ENCODE assay signal across 29 mouse cellular contexts in genomic region chrX:159647564-159647963, GRCm38 (mm10). TPM values are rescaled to one million over a fixed set of nuclear protein-coding genes. Genes with fewer than 3 reads are reported as not detected.
DNase-seq lines count a peak whose midpoint lies in the region; ATAC-seq lines count a peak whose summit lies in the region.
"Had no signal": no experiment of that assay in that cellular context is flagged by ENCODE, and none has a peak within 500 bp of the region (broad histone marks: within the 10 kb centered on the region; RNA-seq: fewer than 3 reads in every experiment).

No protein-coding gene starts in this region.

- H3K4me1 ChIP-seq in forebrain, embryonic 12.5 days, result no peaks in the 10 kb centered on the region
- H3K4me1 ChIP-seq: heart, embryonic 10.5 days; heart, embryonic 15.5 days; limb, embryonic 13.5 days had no signal

- H3K4me3 ChIP-seq in forebrain, embryonic 12.5 days (replicated peaks), result no peak overlapping the region
- H3K4me3 ChIP-seq: gastrocnemius, adult 2 months; heart, embryonic 10.5 days; heart, embryonic 15.5 days; hindbrain, embryonic 12.5 days; limb, embryonic 13.5 days; midbrain, embryonic 10.5 days; midbrain, embryonic 15.5 days had no signal

- ATAC-seq in common myeloid progenitor, adult 5-6 weeks (replicated peaks; ENCODE audit: low read depth, poor library complexity, severe bottlenecking), result peak; percentile 79
- peak; percentile 84 for ATAC-seq in megakaryocyte progenitor cell, adult 5-6 weeks (replicated peaks; ENCODE audit: poor library complexity)
- no peak for ATAC-seq in forebrain, embryonic 12.5 days (ENCODE audit: low FRiP score)
- ATAC-seq: activated CD4-positive, CD25-positive, alpha-beta regulatory T cell, adult 4 months; forebrain, embryonic 16.5 days; intestine, embryonic 16.5 days; midbrain, embryonic 15.5 days had no signal

- no peak overlapping the region for H3K27ac ChIP-seq in forebrain, embryonic 12.5 days
- H3K27ac ChIP-seq: gastrocnemius, adult 2 months; heart, embryonic 10.5 days; heart, embryonic 15.5 days; hindbrain, embryonic 12.5 days; limb, embryonic 13.5 days; liver, embryonic 14.5 days; midbrain, embryonic 10.5 days; midbrain, embryonic 15.5 days had no signal

- intact Hi-C loops in left cerebral cortex, postnatal 25 days (cut with DNase I), result no loop called here

- H3K36me3 ChIP-seq in forebrain, embryonic 12.5 days (replicated peaks), result no peaks in the 10 kb centered on the region
- H3K36me3 ChIP-seq: heart, embryonic 10.5 days; heart, embryonic 15.5 days; hindbrain, embryonic 12.5 days; limb, embryonic 13.5 days; midbrain, embryonic 10.5 days; midbrain, embryonic 15.5 days had no signal

- peaks cover 11% of the 10 kb centered on the region; the same call in 1 of the 2 replicates for H3K27me3 ChIP-seq in forebrain, embryonic 12.5 days
- H3K27me3 ChIP-seq: heart, embryonic 15.5 days; hindbrain, embryonic 12.5 days; midbrain, embryonic 15.5 days had no signal

- DNase-seq in heart, adult 11 months, result peak; percentile 90
- no peak for DNase-seq in heart, adult 18-20 months
- DNase-seq in 416B (ENCODE audit: low read depth), result peak; percentile 88
- DNase-seq in left cerebral cortex, adult 8-10 months (ENCODE audit: low spot score in 2 of 2), result no peak
- DNase-seq in left cerebral cortex, postnatal 25 days (ENCODE audit: low spot score in 2 of 2), result no peak
- DNase-seq: adrenal gland, adult 2 months; adrenal gland, postnatal 36 days; cerebellum, adult 8-10 months; cerebellum, postnatal 25 days; gastrocnemius, adult 2 months; kidney, adult 8-10 months; kidney, postnatal 10 days; lung, embryonic 14.5 days; lung, postnatal 14 days; right cerebral cortex, adult 18-20 months; right cerebral cortex, postnatal 4 days had no signal

- WGBS in forebrain, embryonic 12.5 days, result 90% methylated on average over 5 of the region's 5 CpGs

- no peak overlapping the region for H3K9ac ChIP-seq in forebrain, embryonic 12.5 days
- H3K9ac ChIP-seq: heart, embryonic 15.5 days; hindbrain, embryonic 12.5 days; limb, embryonic 13.5 days; liver, embryonic 14.5 days; lung, embryonic 14.5 days; midbrain, embryonic 15.5 days had no signal

- H3K4me2 ChIP-seq in forebrain, embryonic 12.5 days, result no peak overlapping the region
- H3K4me2 ChIP-seq: heart, embryonic 15.5 days; hindbrain, embryonic 12.5 days; limb, embryonic 13.5 days; lung, embryonic 14.5 days; midbrain, embryonic 15.5 days had no signal

- no peaks in the 10 kb centered on the region for H3K9me3 ChIP-seq in forebrain, embryonic 12.5 days
- H3K9me3 ChIP-seq: heart, embryonic 10.5 days; heart, embryonic 15.5 days; hindbrain, embryonic 12.5 days; limb, embryonic 13.5 days; midbrain, embryonic 10.5 days; midbrain, embryonic 15.5 days had no signal

RNA-seq across cellular contexts. Expression of gene Sh3kbp1, which starts 20.5 kb away (rescaled TPM):
- 100 to 1,000 TPM; 130 to 136 TPM for total RNA-seq in heart, adult 18-20 months (2021)
- 78.7 and 80.3 TPM in 2 replicates for total RNA-seq in common myeloid progenitor, adult 5-6 weeks (2017)
- total RNA-seq in megakaryocyte progenitor cell, adult 5-6 weeks (2015), result 92.6 and 99.8 TPM in 2 replicates
- 105 and 107 TPM in 2 replicates for total RNA-seq in megakaryocyte progenitor cell, adult 5-6 weeks (2017)
- 10 to 100 TPM; 56.2 to 61.8 (median 59.0) TPM for total RNA-seq in left cerebral cortex, adult 8-10 months (2022)
- 10 to 100 TPM; 54.7 to 63.5 TPM for total RNA-seq in left cerebral cortex, postnatal 25 days (2021)
- polyA plus RNA-seq in forebrain, embryonic 12.5 days (2016; fragmentation: Nextera tagmentation; extraction: Ambion mirVana), result 31.1 and 31.2 TPM in 2 replicates

Comparison
In these comparisons a context has a peak if more than half of its experiments do, and no peak if none do; other contexts are left out.
1. DNase-seq: peak in heart, adult 11 months (single experiment) and 416B (single experiment); none in heart, adult 18-20 months (0 of 2), left cerebral cortex, adult 8-10 months (0 of 2) and left cerebral cortex, postnatal 25 days (0 of 2).